Mouse (Mus musculus) heart, postnatal 25 days (tissue): ENCODE data around the gene Lpxn. TPM values are rescaled to one million over a fixed set of nuclear protein-coding genes. Genes with fewer than 3 reads are reported as not detected.

Source experiments
- DNase-seq: peaks from one replicate; pipeline ENCODE4 v3.0.0; 2022; ENCODE audit warnings: low spot score
- intact Hi-C: fragments of 180-260 bp; cut with DNase I; formaldehyde crosslinking; loops from one replicate; pipeline ENCODE4 v1.15.1; 2025
- total RNA-seq, 2 experiments: library from RNA; stranded (reverse); gene quantifications; 2 replicates each; pipeline ENCODE4 v1.2.3; 2021

The Lpxn gene
- total RNA-seq = 1 to 10 TPM in 1 of 2 experiments, under 1 TPM in 1; 0.88 to 1.1 TPM

DNA sequence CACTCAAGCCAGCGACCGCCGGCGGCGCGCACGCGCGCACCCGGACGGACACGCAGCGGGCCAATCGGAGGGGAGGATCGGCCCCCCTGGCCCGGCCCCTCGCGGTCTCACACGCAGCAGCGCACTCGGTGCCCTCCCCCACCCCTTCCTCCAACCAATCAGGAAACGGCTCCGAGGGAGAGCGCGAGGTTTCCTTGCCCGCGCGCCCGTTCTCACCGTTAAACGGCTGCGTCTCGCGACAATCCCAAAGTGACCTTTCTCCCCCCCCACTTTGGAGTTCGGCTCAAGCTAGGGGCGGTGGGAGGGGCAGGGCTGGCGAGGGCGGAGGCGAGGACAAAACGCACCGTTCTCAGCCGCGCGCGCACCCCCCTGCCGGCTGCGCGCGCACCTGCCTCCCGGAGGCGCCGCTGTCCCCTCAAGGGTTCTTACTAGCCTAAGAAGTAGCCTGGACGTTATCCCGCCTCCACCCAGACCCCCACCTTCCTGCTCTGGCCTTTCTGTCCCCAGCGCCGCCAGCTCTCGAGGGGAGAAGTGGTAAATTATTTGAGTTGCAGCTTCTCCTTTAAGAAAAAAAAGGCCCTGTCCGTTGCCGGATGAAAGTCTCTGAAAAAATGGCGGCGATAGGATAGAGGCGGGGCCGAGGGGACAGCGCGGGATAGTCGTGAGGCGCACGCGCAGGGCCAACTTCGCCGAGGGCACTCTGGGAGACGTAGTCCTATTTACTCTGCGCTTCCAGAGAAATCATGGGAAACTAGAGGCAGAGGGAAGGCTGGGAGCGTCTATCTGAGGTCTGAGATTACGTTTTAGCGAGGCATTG, at the start of gene Lpxn, which contains the start of gene Zfp91:
Gene Lpxn (plus strand): TSS at position 683 of the 817 bp plus-strand sequence.
Gene Zfp91 (minus strand): TSS at position 616 of the 817 bp plus-strand sequence.
- intact Hi-C loops = loop anchor here (5.0 to 10.0 kb wide), 4 partner anchors 203 to 881 kb away; partner anchors contain the start of gene Patl1
- peak; percentile 95 for DNase-seq

DNA sequence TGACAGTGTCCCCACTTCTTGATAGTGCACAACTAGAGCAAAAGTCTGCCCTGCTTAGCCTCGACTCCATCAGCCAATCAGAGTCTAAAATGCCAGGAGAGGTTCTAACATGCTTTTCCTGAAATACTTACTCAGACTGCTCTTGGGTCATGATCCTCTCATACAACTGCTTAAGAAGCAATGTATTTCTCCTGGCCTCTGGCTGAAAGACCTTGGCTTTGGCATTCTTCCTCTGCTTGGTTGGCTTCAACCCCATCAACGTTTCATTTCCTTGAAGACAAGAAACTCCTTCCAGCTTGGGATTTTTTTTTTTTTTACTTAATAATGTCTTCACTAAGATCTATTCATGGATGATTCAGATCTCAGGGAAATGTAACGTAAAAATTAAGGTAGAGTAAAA, 39.7 kb upstream of the Lpxn start:
- no peak for DNase-seq
- intact Hi-C loops = no loop called here

DNA sequence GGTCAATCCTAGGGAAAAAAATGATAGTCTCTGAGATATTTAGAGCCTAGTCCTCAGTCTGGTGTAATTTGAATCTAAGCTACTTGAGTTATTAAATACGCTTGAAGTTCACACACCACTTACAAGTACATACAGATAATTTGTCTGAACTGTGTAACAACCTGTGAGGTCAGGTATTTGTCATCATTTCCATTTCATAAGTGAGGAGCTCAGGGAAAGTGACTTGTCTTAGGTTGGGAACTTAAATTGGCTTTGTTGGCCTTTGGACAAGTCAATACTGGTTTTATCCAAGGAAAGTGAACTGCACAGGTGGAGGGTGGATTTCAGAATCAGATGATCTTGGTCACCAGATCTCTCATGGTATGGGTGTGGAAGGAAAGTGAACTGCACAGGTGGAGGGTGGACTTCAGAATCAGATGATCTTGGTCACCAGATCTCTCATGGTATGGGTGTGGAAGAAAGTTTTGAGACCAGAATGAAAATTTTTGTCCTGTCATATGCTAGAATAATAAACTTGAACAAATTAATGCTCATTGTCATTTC, 37.0 kb upstream of the Lpxn start:
- intact Hi-C loops = no loop called here
- DNase-seq = no peak

GRCm38 (mm10) chr19:12759656-12760055, 36.3 kb upstream of the Lpxn start:
- peak; percentile 7 for DNase-seq
- intact Hi-C loops = no loop called here

GRCm38 (mm10) chr19:12762212-12763130, 33.5 kb upstream of the Lpxn start:
- DNase-seq = no peak
- intact Hi-C loops = loop anchor here (2.0 kb wide), 1 partner anchor 58 kb away; no protein-coding TSS in a partner anchor

DNA sequence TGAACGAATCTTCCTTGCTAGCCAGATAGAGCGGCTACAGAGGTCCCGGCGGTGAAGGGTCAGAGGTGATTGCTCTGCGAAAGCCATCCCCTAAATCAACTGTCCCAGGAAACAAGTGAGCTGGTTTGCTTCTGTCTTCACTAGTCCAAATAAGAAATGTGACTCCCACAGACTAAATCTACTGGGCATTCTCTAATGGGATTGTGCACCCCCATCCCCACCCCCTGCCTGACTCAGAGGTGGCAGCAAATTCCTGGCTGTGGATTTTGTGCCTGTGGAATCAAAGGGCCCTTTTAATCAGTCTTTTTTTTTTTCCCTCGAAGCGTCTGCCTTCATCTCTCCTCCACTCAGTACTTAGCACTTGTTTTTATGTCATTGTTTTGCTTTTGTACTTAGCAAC, 30.7 kb upstream of the Lpxn start, which contains the start of gene Cntf:
Gene Cntf (minus strand): TSS at position 325 of the 400 bp plus-strand sequence.
- DNase-seq = no peak
- intact Hi-C loops = no loop called here

DNA sequence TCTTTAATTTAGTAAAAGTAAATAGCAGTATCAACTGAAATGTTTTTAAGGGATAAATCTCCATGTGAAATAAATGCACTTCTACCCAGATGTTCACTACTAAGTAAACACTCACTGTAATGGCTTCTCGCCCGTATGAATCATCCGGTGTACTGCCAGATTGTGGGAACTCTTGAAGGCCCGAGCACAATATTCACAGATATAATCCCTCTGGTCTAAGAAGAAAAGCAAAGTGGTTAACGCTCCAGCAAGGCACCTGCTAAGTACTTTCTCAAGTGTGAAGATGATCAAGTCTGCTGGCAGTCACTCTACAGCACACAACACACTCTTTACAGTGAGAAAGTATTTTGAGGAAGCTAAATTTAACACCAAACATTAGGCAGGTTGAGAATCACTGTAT, 25.1 kb upstream of the Lpxn start:
- no peak for DNase-seq
- intact Hi-C loops = no loop called here

GRCm38 (mm10) chr19:12780437-12780836, 15.6 kb upstream of the Lpxn start:
- no peak for DNase-seq
- intact Hi-C loops = no loop called here

- no peak for DNase-seq
- intact Hi-C loops = no loop called here
Observed at GRCm38 (mm10) chr19:12786803-12787395, 9.1 kb upstream of the Lpxn start.

- intact Hi-C loops = no loop called here
- no peak for DNase-seq
Observed at GRCm38 (mm10) chr19:12787721-12788120, 8.3 kb upstream of the Lpxn start.

- intact Hi-C loops = loop anchor here (10.0 kb wide), 2 partner anchors 778 to 878 kb away; partner anchors contain the start of gene Patl1
- no peak for DNase-seq
Observed at GRCm38 (mm10) chr19:12792374-12792773, 3.6 kb upstream of the Lpxn start.

DNA sequence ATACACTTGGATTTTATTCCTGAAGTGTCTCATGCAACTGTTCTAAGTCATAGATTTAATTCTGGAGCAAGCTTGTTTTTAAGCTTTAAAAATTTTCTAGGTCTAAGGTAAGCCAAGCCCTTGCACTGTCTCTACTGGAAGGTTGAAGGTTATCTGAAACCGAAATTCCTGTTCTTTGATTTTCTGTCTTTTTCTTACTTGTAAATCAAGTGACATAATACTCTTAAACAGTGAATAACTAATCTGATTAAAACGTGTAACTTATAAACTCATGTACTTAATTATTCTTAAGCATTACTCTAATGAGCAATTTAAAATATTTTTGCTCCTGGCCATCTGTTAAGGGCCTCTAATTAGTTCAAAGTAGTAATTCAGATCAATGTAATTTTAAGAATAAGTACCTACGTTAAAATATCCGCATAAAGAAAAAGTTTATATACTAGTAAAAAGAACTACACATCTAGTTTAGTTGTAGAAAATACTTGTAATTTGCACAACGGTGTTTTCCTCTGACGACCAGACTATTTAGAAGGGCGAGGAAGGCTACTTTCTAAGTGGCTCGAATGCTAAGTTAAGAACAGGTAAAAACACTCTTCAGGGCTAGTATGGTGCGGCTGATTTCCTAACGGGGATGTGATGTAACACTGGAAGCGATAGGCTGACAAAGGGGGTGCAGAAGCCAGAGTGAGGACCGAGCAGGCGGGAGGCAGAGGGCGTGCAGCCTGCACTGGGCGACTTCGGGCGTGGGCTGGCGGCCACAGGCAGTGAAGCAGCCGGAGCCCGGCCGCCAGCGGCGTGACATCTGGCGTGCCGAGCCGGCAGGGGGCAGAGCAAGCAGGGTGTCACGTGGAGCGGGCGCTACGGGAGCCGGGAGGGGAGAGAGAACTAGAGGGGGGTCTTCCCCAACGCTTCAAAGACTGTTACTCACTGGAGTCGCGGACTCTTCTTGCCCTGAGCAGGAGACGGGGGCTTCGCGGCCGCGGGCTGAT, 1.6 kb upstream of the Lpxn start:
- intact Hi-C loops = loop anchor here (5.0 to 10.0 kb wide), 4 partner anchors 202 to 880 kb away; partner anchors contain the start of gene Patl1

DNA sequence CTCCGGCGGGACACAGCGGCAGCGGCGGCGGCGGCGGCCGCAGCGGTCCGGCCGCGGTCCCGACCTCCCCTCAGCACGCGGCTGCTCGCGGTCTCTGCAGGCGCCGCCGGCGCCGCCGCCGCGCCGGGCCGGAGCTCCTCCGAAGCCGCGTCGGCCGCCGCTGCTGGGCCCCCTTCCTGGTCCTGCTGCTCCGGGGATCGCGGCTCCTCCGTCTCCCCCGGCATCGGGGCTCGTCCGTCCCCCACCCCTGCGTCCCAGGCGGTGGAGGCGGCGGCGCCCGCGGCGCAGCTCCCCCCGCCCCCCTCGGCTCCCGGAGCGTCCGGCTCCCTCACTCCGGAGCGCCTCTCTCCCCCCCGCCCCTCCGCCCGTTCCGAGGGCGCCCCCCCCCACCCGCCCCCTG, 883 bp upstream of the Lpxn start:
- intact Hi-C loops = loop anchor here (5.0 to 10.0 kb wide), 4 partner anchors 203 to 880 kb away; partner anchors contain the start of gene Patl1

More for the DNA sequence above, 1.6 kb upstream of the Lpxn start:
- DNase-seq = peak; percentile 91

DNA sequence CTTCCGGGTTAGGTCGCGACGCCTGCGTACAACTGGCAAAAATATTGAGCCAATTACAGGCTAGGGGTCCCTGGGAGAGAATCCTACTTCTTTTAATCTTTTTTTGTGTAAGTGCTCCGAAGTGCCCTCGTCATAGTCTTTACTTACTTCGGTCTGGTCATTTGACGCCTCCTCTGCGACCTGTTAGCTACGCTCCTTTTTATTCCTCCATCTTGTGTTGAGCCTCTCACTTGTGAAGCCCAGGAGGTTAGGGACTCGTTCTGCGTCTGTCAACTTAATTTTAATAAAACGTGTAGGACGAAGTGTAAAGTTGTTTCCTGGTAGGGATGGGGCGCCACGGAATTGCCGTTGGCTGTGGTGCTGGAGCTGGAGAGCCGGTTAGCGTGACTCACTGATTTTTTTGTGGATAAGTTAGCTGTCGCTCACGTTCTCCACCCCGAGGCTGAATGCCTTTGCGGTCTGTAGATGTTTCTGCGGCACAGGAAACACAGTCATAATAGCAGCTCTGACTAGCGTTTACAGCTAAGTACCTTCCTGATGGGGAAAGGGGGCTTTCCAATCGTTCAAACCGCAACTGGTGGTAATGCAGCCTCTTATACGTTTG, 437 bp downstream of the Lpxn start:
- peak; percentile 34 for DNase-seq
- intact Hi-C loops = loop anchor here (5.0 to 10.0 kb wide), 4 partner anchors 204 to 882 kb away; partner anchors contain the start of gene Patl1

More for the DNA sequence above, 883 bp upstream of the Lpxn start:
- no peak for DNase-seq

GRCm38 (mm10) chr19:12797071-12797470, 1.1 kb downstream of the Lpxn start:
- DNase-seq = no peak
- intact Hi-C loops = loop anchor here (1.0 to 10.0 kb wide), 5 partner anchors 75 to 882 kb away; partner anchors contain the start of gene Patl1

GRCm38 (mm10) chr19:12798404-12798803, 2.4 kb downstream of the Lpxn start:
- no peak for DNase-seq
- intact Hi-C loops = loop anchor here (5.0 to 10.0 kb wide), 4 partner anchors 206 to 884 kb away; partner anchors contain the start of gene Patl1

DNA sequence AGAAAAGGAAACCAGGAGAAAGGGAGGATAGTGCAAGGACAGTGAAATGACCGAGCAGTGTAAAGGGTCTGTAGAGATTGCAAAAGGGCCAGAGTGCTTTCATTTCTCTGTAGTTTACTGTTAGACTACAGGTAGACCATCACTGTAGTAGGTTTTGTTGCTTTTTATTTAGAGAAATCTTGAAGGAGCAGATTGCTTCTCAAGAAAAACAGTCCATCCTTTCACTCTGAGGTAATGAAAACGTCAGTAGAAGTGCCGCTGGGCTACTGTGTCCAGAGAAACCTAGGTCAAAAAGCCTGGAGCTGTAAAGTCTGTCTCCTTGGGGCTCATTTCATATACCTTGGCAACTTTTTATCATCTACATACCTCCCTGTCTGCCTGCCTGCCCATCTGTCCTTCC, 3.1 kb downstream of the Lpxn start:
- DNase-seq = no peak
- intact Hi-C loops = loop anchor here (5.0 to 10.0 kb wide), 4 partner anchors 207 to 884 kb away; partner anchors contain the start of gene Patl1
